Mouse (Mus musculus) urinary bladder, postnatal 4 days (tissue): ENCODE data around the gene Mfsd1.

Source experiments
- DNase-seq, 2 experiments: peaks; one replicate each; pipeline ENCODE4 v3.0.0; 2021 to 2022; ENCODE audit warnings: low spot score in 2 of 2

Mfsd1 gene

GRCm38 (mm10) chr3:67582273-67583124, at the start of gene Mfsd1:
Mfsd1 (plus strand) TSS chr3:67582741.
- DNase-seq = peak; percentile 85 to 92

- DNase-seq = no peak
Observed at GRCm38 (mm10) chr3:67543630-67544029, 38.9 kb upstream of the Mfsd1 start.

- no peak for DNase-seq
Observed at GRCm38 (mm10) chr3:67551193-67551592, 31.3 kb upstream of the Mfsd1 start.

DNA sequence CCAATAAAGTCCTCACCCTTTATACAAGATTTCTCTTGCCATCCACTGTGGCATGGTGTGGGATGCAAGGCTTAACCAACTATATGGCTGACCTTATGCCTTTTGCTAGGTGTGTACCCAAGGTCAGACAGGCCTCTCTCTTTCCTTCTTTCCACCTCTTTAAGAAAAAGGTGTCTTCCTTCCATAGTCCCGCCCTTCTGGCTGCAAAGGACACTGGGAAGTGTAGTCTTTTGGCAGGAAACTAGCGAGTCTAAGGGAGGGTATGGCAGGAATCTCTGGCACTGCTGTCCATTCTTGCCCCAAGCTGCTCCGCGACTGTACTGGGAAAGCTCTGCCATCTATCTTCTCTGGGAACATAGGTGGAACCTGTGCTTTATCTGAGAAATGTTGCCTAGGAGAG, 29.3 kb upstream of the Mfsd1 start:
- no peak for DNase-seq

DNA sequence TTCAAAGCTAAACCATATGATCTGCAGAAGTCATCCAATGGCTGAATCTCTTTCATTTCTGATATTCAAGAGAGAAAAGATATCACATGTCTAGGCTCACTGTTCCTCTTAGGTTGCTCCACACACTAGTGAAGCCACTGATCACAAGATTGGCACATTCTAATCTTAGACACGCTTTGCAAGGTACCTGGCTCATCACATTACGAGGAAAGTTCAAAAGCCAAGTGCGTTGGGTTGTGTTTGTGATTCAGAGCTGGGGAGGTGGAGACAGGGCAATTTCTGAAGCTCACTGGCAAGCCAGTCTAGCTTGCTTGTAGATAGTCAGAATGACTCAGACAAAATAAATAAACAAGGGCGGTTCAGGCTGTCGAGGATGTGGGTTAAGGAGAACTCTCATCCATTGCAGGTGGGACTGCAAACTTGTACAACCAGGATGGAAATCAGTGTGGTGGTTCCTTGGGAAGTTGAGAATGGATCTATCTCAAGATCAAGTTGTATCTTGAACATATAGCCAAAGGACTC, 28.6 kb upstream of the Mfsd1 start:
- DNase-seq = no peak

- DNase-seq = no peak
Observed at GRCm38 (mm10) chr3:67555211-67555610, 27.3 kb upstream of the Mfsd1 start.

GRCm38 (mm10) chr3:67557200-67557651, 25.3 kb upstream of the Mfsd1 start:
- DNase-seq = no peak

- no peak for DNase-seq
Observed at GRCm38 (mm10) chr3:67557718-67558354, 24.7 kb upstream of the Mfsd1 start.

DNA sequence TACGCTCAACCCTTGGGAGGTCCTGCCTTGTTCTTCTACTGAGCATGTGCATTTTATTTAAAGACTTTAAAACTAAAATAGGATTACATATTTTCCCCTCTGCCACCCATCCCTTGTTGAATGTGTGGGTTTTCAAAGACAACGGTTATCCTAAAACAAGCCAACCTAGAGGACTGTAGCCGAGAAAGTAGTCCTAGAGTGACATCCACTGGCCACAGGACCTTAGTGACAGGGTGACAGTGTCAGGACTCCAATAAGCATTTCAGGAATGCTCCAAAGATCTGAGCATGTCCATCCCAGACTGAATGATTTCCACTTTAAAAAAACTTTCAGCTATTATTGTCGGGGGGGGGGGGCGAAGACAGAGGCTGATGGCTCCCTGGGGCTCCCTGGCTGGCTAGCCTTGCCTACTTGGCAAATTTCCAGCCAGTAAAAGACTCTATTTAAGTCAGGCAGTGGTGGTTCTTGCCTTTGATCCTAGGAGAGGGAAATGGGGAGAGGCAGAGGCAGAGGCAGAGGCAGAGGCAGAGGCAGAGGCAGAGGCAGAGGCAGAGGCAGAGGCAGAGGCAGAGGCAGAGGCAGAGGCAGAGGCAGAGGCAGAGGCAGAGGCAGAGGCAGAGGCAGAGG, 17.7 kb upstream of the Mfsd1 start:
- no peak for DNase-seq

- DNase-seq = no peak
Observed at GRCm38 (mm10) chr3:67565540-67566227, 16.9 kb upstream of the Mfsd1 start.

DNA sequence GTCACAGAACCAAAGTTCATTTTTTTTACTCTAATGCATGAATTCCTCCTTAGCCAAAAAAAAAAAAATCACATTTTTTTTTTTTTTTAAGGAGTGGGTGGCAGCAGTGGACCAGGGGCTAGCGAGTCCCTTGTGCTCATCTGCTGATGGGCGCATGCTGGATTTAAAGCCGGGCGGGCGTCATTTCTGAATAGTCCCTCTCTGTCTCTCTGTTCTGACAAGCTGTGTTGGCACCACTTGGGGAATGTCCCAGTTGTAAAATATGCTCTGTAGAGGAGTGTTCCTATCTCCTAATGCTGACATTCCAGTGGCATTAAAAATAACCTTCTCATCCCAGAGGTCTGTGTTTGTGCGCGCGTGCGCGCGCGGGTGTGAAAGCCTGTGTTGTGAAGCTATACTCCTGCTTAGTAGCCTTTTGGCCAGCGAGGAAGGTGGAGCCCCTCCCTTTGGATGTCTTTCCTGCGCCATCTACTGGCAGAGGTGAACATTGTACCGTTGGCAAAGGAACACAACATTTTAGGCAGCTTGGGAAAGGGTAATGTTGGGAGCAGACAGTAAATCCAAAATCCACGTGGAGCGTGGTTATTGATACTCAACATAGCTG, 14.4 kb upstream of the Mfsd1 start:
- DNase-seq = peak in 1 of 2 experiments; percentile 37

DNA sequence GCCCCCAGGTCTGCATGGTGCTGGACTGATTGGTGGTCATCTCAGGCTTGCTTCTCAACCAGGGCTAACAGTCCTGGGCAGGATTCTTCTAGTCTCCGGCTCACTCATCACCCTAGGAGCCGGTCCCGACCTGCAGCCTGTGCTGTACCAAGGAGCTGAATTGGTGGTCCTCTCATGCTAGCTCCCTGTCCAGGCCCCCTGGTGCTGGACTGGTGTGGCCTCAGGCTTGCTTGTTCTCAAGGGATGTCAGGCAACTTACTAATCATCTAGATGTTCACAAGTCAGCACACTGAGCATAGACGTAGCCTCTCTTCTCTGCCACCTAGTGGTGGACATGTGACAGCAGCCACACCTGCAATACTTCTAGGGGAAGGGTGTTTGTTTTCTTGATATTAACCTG, 9.6 kb upstream of the Mfsd1 start:
- no peak for DNase-seq

DNA sequence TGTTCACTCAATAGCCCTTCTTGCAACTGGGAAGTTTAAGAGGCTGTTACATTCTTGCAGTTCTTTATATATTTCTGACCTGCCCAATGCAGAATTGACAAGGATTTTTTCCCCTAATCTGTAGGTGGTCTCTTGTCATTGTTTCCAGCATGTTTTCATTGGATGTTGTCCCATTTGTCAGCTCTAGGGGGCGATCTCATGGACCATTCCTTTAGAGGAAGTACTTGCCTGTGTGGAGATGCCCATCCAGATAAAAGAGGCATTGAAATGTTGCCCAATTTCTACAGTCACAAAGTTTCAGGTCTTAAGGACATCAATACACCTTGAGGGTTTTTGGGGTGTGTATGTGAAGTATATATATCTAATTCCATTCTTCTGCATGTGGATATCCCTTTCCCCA, 9.0 kb upstream of the Mfsd1 start:
- DNase-seq = no peak

- no peak for DNase-seq
Observed at GRCm38 (mm10) chr3:67576248-67576647, 6.3 kb upstream of the Mfsd1 start.

GRCm38 (mm10) chr3:67576724-67577123, 5.8 kb upstream of the Mfsd1 start:
- no peak for DNase-seq

GRCm38 (mm10) chr3:67583125-67583845, 744 bp downstream of the Mfsd1 start:
- no peak for DNase-seq

- DNase-seq = no peak
Observed at GRCm38 (mm10) chr3:67583846-67584186, 1.3 kb downstream of the Mfsd1 start.

DNA sequence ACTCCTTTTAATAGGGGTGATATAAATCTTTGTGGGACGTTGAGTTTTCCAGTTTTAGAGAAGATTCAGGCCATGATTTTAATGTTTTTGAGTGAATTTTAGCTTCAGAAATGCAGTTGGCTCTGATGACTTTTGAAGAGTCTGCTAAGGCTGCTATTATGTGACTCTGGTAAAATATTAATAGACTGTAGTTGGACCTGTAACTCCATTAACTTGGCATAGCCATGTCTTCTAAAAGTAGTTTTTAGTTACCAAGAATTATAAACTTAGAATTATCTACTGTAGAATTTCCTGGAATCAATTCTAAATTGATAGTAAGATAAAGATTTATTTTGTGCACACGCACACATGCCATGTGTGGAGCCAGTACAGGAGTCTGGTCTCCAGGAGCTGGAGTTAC, 4.0 kb downstream of the Mfsd1 start:
- DNase-seq = no peak

GRCm38 (mm10) chr3:67587430-67587829, 4.9 kb downstream of the Mfsd1 start:
- no peak for DNase-seq

DNA sequence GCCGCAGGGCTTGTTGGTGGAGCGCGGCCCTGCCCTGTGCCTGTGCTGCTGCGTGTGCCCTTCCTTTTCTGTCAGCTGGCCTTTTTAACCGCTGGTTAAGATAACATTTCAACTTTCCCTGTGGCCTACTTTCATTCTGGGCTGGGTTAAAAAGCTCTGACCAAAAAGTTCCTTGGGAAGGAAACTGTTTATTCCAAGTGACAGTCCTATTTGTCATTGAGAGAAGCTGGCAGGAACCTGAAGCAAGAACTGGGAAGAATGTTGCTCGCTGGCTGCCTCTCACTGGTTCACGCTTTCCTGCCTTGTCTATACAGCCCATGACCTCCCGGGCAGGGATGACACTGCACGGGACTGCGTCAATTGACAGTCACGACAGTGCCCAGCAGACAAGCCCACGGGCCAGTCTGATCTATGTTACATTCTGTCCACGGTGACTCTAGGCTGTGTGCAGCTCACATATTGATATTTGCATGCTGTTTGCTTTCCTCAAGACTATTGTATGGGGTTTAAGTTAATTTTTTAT, 19.1 kb downstream of the Mfsd1 start:
- no peak for DNase-seq

- DNase-seq = no peak
Observed at GRCm38 (mm10) chr3:67618222-67618621, 35.7 kb downstream of the Mfsd1 start.
